Mouse (Mus musculus): ENCODE measurements around the gene Fbxo11.

Fbxo11 gene

GRCm38 (mm10) chr17:88065031-88065800 lies at the start of gene Fbxo11:
Gene Fbxo11 (minus strand): TSS chr17:88065291.
- peak; percentile 61 for DNase-seq

- no peak for DNase-seq
Observed at GRCm38 (mm10) chr17:88113883-88114229, 48.8 kb upstream of the Fbxo11 start.

- DNase-seq, result no peak
Observed at GRCm38 (mm10) chr17:88113015-88113882, 48.2 kb upstream of the Fbxo11 start.

GRCm38 (mm10) chr17:88111865-88112645 lies 47.0 kb upstream of the Fbxo11 start:
- no peak for DNase-seq

GRCm38 (mm10) chr17:88111081-88111796 lies 46.1 kb upstream of the Fbxo11 start:
- no peak for DNase-seq

GRCm38 (mm10) chr17:88107708-88108107 lies 42.6 kb upstream of the Fbxo11 start:
- no peak for DNase-seq

GRCm38 (mm10) chr17:88106365-88106764 lies 41.3 kb upstream of the Fbxo11 start:
- no peak for DNase-seq

GRCm38 (mm10) chr17:88102597-88102996 lies 37.5 kb upstream of the Fbxo11 start:
- DNase-seq, result no peak

GRCm38 (mm10) chr17:88098181-88098852 lies 33.2 kb upstream of the Fbxo11 start:
- no peak for DNase-seq

GRCm38 (mm10) chr17:88097543-88097942 lies 32.5 kb upstream of the Fbxo11 start:
- no peak for DNase-seq

- no peak for DNase-seq
Observed at GRCm38 (mm10) chr17:88096809-88097399, 31.8 kb upstream of the Fbxo11 start.

- no peak for DNase-seq
Observed at GRCm38 (mm10) chr17:88095517-88096198, 30.6 kb upstream of the Fbxo11 start.

GRCm38 (mm10) chr17:88094327-88094726 lies 29.2 kb upstream of the Fbxo11 start:
- DNase-seq, result no peak

GRCm38 (mm10) chr17:88093798-88094197 lies 28.7 kb upstream of the Fbxo11 start:
- no peak for DNase-seq

- no peak for DNase-seq
Observed at GRCm38 (mm10) chr17:88085976-88086375, 20.9 kb upstream of the Fbxo11 start.

GRCm38 (mm10) chr17:88081446-88081845 lies 16.4 kb upstream of the Fbxo11 start:
- no peak for DNase-seq

- DNase-seq, result no peak
Observed at GRCm38 (mm10) chr17:88079771-88080170, 14.7 kb upstream of the Fbxo11 start.

GRCm38 (mm10) chr17:88072047-88072446 lies 7.0 kb upstream of the Fbxo11 start:
- DNase-seq, result no peak

GRCm38 (mm10) chr17:88068024-88068719 lies 3.1 kb upstream of the Fbxo11 start:
- no peak for DNase-seq

- DNase-seq, result no peak
Observed at GRCm38 (mm10) chr17:88067202-88067901, 2.3 kb upstream of the Fbxo11 start.
